Mouse (Mus musculus): ENCODE results near the gene Tmem114.

GRCm38 (mm10) chr16:8406708-8407107 lies 18.2 kb downstream of the Tmem114 start:
- TF ChIP-seq POLR2A (IDR thresholded peaks at IDR 0.05; ENCODE audit: borderline replicate concordance, control insufficient read depth, low read depth, low read length) (no peak), CTCF (IDR thresholded peaks at IDR 0.05; ENCODE audit: control insufficient read depth, insufficient read depth, low read length) (peak; percentile 58)
